Mouse (Mus musculus) midbrain, postnatal 0 days (tissue): ENCODE measurements at regions not wholly inside any gene's neighbourhood (a gene's known extent, or its start where the extent isn't known, plus 50 kb on each side); places are given as distances from the start of the nearest gene placed in this dataset.

Experiments
- ATAC-seq: fragments of 200-750 bp; cut with Nextera tagmentation; 2 replicates; pipeline ENCODE4 v1.8.0; 2017; ENCODE audit warnings: moderate number of reproducible peaks, mild to moderate bottlenecking, moderate TSS enrichment, moderate library complexity; ENCODE audit not compliant: low FRiP score
- DNase-seq: peaks from one replicate; pipeline ENCODE4 v3.0.0-alpha.2; 2015; ENCODE audit warnings: low spot score
- H3K27ac ChIP-seq: fragments of 300-500 bp; sonication (generic); 2 replicates; pipeline ENCODE4 v1.5.1; 2014; ENCODE audit warnings: low read depth, mild to moderate bottlenecking, low read length, mixed read lengths
- H3K27me3 ChIP-seq: fragments of 300-500 bp; sonication (generic); 2 replicates; pipeline ENCODE4 v1.6.1; 2014; ENCODE audit warnings: low read length, control low read depth, mixed read lengths; ENCODE audit not compliant: insufficient read depth
- H3K36me3 ChIP-seq: fragments of 300-500 bp; sonication (generic); 2 replicates; pipeline ENCODE4 v1.6.1; 2014; ENCODE audit warnings: low read length, control low read depth, mixed read lengths; ENCODE audit not compliant: insufficient read depth
- H3K4me1 ChIP-seq: fragments of 300-500 bp; sonication (generic); 2 replicates; pipeline ENCODE4 v1.6.1; 2014; ENCODE audit warnings: mild to moderate bottlenecking, control low read depth, antibody characterized with exemption, low read length, mixed read lengths; ENCODE audit not compliant: insufficient read depth
- H3K4me2 ChIP-seq: fragments of 300-500 bp; sonication (generic); 2 replicates; pipeline ENCODE4 v1.6.1; 2014; ENCODE audit warnings: low read depth, mild to moderate bottlenecking, low read length, mixed read lengths; ENCODE audit not compliant: poor library complexity, severe bottlenecking
- H3K4me3 ChIP-seq: fragments of 300-500 bp; sonication (generic); 2 replicates; pipeline ENCODE4 v1.5.1; 2014; ENCODE audit warnings: low read depth, mild to moderate bottlenecking, low read length, moderate library complexity
- H3K9ac ChIP-seq: fragments of 300-500 bp; sonication (generic); replicated peaks from 2 replicates; pipeline ENCODE4 v1.6.1; 2014; ENCODE audit warnings: mild to moderate bottlenecking, low read length, moderate library complexity, mixed read lengths; ENCODE audit not compliant: poor library complexity, severe bottlenecking
- H3K9me3 ChIP-seq: fragments of 300-500 bp; sonication (generic); 2 replicates; pipeline ENCODE4 v1.6.1; 2016; ENCODE audit warnings: low read length, control low read depth
- CTCF ChIP-seq: IDR thresholded peaks from 2 replicates; pipeline ENCODE4 v1.5.1; 2016; ENCODE audit warnings: antibody characterized with exemption, mild to moderate bottlenecking
- WGBS: fragments of 180-500 bp; shearing (Covaris S2); extraction: QIAGEN DNeasy Blood & Tissue Kit; methylation state at CpG from one replicate; pipeline ENCODE4 v1.1.7; 2014; 5-methylcytosine and 5-hydroxymethylcytosine counted together

DNA sequence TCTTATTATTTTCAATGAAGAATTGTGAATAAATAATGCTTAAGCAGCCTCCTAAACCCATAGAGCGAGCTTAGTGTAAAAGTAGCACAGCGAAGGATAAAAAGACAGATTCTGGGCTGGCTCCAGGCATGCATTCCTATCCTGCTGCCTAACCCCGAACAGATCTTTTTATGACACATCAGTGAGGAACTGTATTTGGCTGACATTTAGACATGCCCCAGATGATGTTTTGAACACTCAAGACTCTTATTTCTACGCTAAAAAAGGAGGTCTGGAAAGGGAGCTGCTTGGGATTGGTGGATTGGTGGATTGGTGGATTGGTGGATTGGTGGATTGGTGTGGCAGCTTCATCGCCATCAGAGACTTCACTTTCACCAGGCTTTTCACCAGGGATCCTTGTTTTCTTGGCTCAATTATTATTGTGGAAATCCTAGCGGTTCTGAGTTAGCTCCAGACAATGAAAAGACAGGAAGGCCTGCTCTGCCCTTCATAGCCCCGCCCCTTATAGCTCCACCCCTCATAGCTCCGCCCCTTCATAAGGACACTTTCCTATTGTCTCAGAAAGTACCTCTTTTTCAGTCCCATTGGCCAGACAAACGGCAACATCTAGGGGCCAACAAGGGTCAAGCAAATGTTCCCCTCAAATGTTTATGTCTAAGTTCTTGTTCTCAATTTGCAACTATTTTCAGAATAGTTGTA is 59.6 kb upstream of the Plxnc1 start:
- Histone ChIP-seq H3K4me3 (no peak overlapping the region), H3K4me2 (no peak overlapping the region), H3K9me3 (no peaks in the 10 kb centered on the region), H3K27me3 (no peaks in the 10 kb centered on the region), H3K9ac (no peak overlapping the region), H3K36me3 (no peaks in the 10 kb centered on the region), H3K4me1 (no peaks in the 10 kb centered on the region), H3K27ac (no peak overlapping the region)
- DNase-seq (no peak), ATAC-seq (no peak)
- WGBS, result 80% methylated on average over 9 of the region's 9 CpGs
- TF ChIP-seq CTCF, result no peak

DNA sequence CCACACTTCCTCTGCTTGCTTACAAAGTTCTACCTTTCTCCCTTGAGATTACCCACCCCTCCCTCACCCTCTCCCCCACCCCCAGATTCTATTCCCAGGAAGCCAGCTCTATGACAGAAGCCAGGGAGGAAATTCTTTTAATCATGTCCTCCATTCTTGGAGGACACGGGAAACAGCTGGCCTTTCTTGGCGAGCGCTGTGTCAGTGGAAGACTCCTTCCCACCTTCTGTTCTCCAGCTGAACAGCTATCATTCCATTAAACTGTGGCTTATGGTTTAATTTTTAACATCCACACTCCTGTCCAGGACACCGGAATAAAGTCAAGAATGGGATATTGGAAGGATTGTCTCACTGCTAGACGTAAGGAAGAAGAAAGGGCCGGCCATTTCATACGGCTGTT is 59.0 kb upstream of the Plxnc1 start:
- 81% methylated on average over 7 of the region's 7 CpGs for WGBS
- ATAC-seq, result no peak
- Histone ChIP-seq H3K27me3 (no peaks in the 10 kb centered on the region), H3K9me3 (no peaks in the 10 kb centered on the region), H3K36me3 (no peaks in the 10 kb centered on the region), H3K4me3 (no peak overlapping the region), H3K4me1 (no peaks in the 10 kb centered on the region), H3K9ac (no peak overlapping the region), H3K27ac (no peak overlapping the region), H3K4me2 (no peak overlapping the region)
- DNase-seq, result no peak
- TF ChIP-seq CTCF, result no peak

DNA sequence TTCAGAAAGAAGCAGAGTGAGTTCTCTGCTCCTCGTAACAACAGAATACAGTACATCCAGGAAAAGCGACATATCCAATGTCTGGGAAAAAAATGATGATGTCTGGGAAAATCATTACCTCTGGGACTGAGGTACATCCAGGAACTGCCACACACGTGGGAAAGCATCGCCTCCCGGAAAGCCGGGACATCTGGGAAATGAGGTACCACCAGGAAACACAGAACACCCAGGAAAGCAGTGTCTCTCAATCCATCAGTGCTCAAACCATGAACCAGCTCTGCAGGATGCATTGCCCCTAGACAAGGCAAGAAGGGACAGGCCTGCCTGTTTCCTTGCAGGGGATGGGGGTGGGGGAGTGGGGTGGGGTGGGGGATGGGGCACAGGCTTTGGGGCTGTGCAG is 57.0 kb upstream of the Plxnc1 start:
- Histone ChIP-seq H3K27me3 (no peaks in the 10 kb centered on the region), H3K9ac (no peak overlapping the region), H3K27ac (no peak overlapping the region), H3K9me3 (no peaks in the 10 kb centered on the region), H3K4me2 (no peak overlapping the region), H3K4me1 (no peaks in the 10 kb centered on the region), H3K4me3 (no peak overlapping the region), H3K36me3 (no peaks in the 10 kb centered on the region)
- DNase-seq (no peak), ATAC-seq (no peak)
- TF ChIP-seq CTCF, result no peak
- 80% methylated on average over 6 of the region's 6 CpGs for WGBS

DNA sequence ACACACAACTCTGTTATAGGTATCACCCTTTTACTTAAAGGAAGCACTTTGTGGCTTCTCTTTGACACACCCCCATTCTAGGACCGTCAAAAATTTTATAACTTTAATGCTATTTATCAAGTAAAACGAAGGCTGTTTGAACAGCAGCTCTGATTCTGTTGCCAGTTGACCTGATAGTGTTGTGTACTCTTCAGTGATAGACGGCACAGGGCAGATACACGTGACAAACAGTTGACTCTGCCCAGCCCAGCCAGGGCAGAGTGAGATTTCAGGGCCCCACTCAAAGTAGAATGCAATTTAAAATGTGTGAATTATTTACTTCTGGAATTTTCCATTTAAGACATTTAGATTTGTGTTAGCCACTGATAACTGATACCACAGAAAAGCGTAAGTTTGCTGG is 55.1 kb upstream of the Plxnc1 start:
- no peaks in the 10 kb centered on the region for H3K4me1 ChIP-seq
- WGBS, result 90% methylated on average over 5 of the region's 5 CpGs
- H3K27ac ChIP-seq, result no peak overlapping the region
- H3K27me3 ChIP-seq, result no peaks in the 10 kb centered on the region
- no peak for ATAC-seq
- no peak overlapping the region for H3K4me3 ChIP-seq
- H3K36me3 ChIP-seq, result no peaks in the 10 kb centered on the region
- TF ChIP-seq CTCF, result no peak
- no peak overlapping the region for H3K9ac ChIP-seq
- no peak overlapping the region for H3K4me2 ChIP-seq
- no peak for DNase-seq
- H3K9me3 ChIP-seq, result no peaks in the 10 kb centered on the region
